Mouse (Mus musculus) lung, adult 2 months (tissue): ENCODE data around the gene Bbc3.

Experiments used
- CTCF ChIP-seq: fragments of 200-500 bp; IDR thresholded peaks from 2 replicates; pipeline ENCODE4 v1.5.1; 2011; ENCODE audit warnings: mild to moderate bottlenecking, low read length, control low read depth; ENCODE audit not compliant: insufficient read depth
- POLR2A ChIP-seq: fragments of 200-500 bp; IDR thresholded peaks from 2 replicates; pipeline ENCODE4 v1.6.1; 2011; ENCODE audit warnings: low read depth, mild to moderate bottlenecking, control low read depth, low read length, borderline replicate concordance; ENCODE audit errors: extremely low read depth

DNA sequence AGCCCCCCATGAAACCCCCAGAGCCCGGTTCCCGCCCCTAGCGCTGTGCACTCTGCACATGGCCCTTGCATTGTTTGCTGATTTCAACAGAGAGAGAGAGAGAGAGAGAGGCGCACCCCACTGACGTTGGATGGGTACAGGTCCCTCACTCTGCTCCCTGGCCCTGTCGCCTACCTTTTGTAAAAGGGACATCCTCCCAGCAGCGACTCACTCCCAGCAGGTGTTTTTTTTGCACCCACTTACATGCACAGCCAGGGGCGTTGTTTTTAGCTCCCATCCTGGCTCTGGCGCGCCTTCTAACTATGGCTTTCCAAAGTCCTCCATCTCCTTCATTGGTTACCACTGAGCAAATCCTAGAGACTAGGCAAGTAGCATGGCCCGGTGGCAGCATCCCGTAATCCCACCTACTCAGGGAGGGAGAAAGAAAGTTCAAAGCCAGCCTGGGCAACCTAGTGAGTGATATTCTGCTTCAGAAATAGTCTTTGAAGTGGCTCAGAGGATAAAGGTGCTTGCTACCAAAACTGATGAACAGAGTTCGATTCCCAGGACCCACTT is 6.1 kb downstream of the Bbc3 start:
- no peak for TF ChIP-seq POLR2A
- TF ChIP-seq CTCF, result no peak
